Mouse (Mus musculus) heart, adult 8-10 months (tissue): Measurements from ENCODE around the gene Eya2. TPM values are rescaled to one million over a fixed set of nuclear protein-coding genes. Genes with fewer than 3 reads are reported as not detected.
A peak's percentile ranks its signal among the peaks of the same experiment; 100 is the strongest.
"Not testable (repeated sequence)": the region's sequence is repeated elsewhere in the genome, so short reads cannot be mapped to it uniquely, and the experiment has no call there.

Source experiments
- DNase-seq: peaks from one replicate; pipeline ENCODE4 v3.0.0; 2022; ENCODE audit warnings: low spot score
- total RNA-seq, 4 experiments: library from RNA; stranded (reverse); gene quantifications; 2 replicates each; pipeline ENCODE4 v1.2.4; 2022

The Eya2 gene
- total RNA-seq, 4 experiments from 2014 or later, result 0.65 to 1.2 (median 1.1) TPM

- DNase-seq, result no peak
These were observed 174.6 kb downstream of the Eya2 start for GRCm38 (mm10) chr2:165769375-165769948.

GRCm38 (mm10) chr2:165778927-165779326, 184.1 kb downstream of the Eya2 start:
- DNase-seq, result peak; percentile 79

GRCm38 (mm10) chr2:165782324-165782723, 187.5 kb downstream of the Eya2 start:
- peak; percentile 70 for DNase-seq

GRCm38 (mm10) chr2:165785312-165786036, 190.6 kb downstream of the Eya2 start:
- DNase-seq, result no peak

- no peak for DNase-seq
These were observed 191.6 kb downstream of the Eya2 start for GRCm38 (mm10) chr2:165786467-165786866.

- DNase-seq, result peak; percentile 68
These were observed 193.2 kb downstream of the Eya2 start for GRCm38 (mm10) chr2:165788005-165788404.

- no peak for DNase-seq
These were observed 194.0 kb downstream of the Eya2 start for GRCm38 (mm10) chr2:165788796-165789195.

GRCm38 (mm10) chr2:165789667-165790066, 194.8 kb downstream of the Eya2 start:
- no peak for DNase-seq

GRCm38 (mm10) chr2:165791026-165791425, 196.2 kb downstream of the Eya2 start:
- DNase-seq, result no peak

GRCm38 (mm10) chr2:165791657-165792056, 196.8 kb downstream of the Eya2 start:
- DNase-seq, result peak; percentile 44

GRCm38 (mm10) chr2:165792431-165793282, 197.8 kb downstream of the Eya2 start:
- DNase-seq, result no peak

- DNase-seq, result no peak
These were observed 198.4 kb downstream of the Eya2 start for GRCm38 (mm10) chr2:165793283-165793638.

GRCm38 (mm10) chr2:165797876-165798275, 203.0 kb downstream of the Eya2 start:
- no peak for DNase-seq

GRCm38 (mm10) chr2:165800174-165800573, 205.3 kb downstream of the Eya2 start:
- DNase-seq, result not testable (repeated sequence)

- no peak for DNase-seq
These were observed 213.5 kb downstream of the Eya2 start for GRCm38 (mm10) chr2:165808179-165808975.

GRCm38 (mm10) chr2:165809091-165809490, 214.3 kb downstream of the Eya2 start:
- DNase-seq, result no peak

- DNase-seq, result no peak
These were observed 215.2 kb downstream of the Eya2 start for GRCm38 (mm10) chr2:165809901-165810477.

- DNase-seq, result no peak
These were observed 216.7 kb downstream of the Eya2 start for GRCm38 (mm10) chr2:165811536-165811935.

- no peak for DNase-seq
These were observed 218.1 kb downstream of the Eya2 start for GRCm38 (mm10) chr2:165812889-165813288.

- DNase-seq, result no peak
These were observed 220.5 kb downstream of the Eya2 start for GRCm38 (mm10) chr2:165815103-165815880.
